Mouse (Mus musculus) embryonic fibroblast, embryonic 13.5 days (primary cell): ENCODE results near the gene Gpr146.

Experiments used
- CTCF ChIP-seq: IDR thresholded peaks from 2 replicates; pipeline ENCODE4 v1.5.1; 2011; ENCODE audit warnings: mild to moderate bottlenecking, control low read depth, low read length, moderate library complexity, borderline replicate concordance; ENCODE audit not compliant: insufficient read depth
- POLR2A ChIP-seq: IDR thresholded peaks from 2 replicates; pipeline ENCODE4 v1.6.1; 2011; ENCODE audit warnings: low read depth, mild to moderate bottlenecking, control low read depth, low read length, moderate library complexity

- no peak for TF ChIP-seq CTCF
- TF ChIP-seq POLR2A: no peak
Measured at GRCm38 (mm10) chr5:139351134-139351533, 26.4 kb upstream of the Gpr146 start, which contains the start of gene Cox19.
